Mouse (Mus musculus) gastrocnemius, postnatal 4 days (tissue): ENCODE measurements around the gene Dusp12. TPM values are rescaled to one million over a fixed set of nuclear protein-coding genes. Genes with fewer than 3 reads are reported as not detected.

Experiments used
- DNase-seq, 2 experiments: peaks; one replicate each; pipeline ENCODE4 v3.0.0; 2021 to 2022; ENCODE audit warnings: low spot score in 2 of 2, mixed read lengths in 2 of 2
- total RNA-seq, 2 experiments: library from RNA; stranded (reverse); gene quantifications; 2 replicates each; pipeline ENCODE4 v1.2.3; 2021

Dusp12 gene
- total RNA-seq, 2 experiments from 2014 or later = 13.4 to 13.8 TPM

DNA sequence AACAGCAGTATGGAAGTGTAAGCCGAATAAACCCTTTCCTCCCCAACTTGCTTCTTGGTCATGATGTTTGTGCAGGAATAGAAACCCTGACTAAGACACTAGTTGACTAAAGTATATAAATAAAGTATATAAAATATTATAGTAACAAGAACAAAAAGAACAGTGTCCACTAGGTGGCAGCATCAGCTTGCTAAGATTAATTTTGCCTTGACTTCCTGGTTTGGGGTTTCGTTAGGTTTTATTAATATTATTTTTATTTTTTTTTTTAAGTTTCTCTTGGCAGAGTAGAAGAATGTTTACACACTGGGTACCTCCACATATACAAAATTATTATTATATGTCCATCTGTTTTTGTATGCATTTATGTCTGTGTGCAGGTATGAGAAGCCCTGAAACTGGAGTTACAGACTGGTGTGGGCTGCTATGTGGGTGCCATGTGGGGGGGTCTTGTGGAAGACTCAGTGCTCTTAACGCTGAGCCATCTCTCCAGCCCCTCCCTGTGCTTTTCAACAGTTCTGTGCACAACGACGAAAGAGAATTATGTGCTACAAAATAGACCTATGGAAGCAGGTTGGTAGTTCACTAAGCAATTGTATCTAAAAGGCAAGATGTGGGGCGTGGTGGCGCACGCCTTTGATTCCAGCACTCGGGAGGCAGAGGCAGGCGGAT lies 15.6 kb upstream of the Dusp12 start:
- peak in 1 of 2 experiments; percentile 48 for DNase-seq

DNA sequence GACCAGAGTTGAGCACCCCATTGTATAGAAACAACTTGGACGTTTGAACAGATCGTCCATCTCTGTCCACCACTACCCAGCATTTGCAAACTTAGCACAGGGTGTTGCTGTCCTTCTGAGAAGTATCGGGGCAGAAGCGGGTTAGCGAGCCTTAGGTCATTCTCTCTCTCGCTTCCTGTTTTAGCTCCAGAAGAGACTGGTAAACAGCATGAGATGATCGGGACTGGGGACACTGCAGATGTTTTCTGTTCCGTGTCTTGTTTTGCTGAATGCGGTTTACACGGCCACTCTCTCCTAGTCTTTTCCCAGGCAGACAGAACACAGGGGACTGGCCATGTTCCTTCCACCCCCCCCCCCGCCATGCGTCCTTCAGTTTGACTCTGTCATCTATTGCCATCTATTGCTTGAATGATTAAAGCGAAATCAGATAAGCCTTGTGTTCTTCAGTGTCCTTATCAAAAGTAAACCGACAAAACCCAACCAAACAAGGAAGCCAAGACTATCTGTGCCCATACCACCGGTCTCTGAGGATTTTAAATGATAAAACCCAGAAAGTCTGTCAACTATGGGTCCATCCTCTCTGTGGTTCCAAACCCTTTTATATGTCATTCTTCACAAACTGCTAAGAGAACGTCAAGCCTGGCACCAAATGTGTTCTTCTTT lies 13.2 kb upstream of the Dusp12 start:
- DNase-seq = no peak

DNA sequence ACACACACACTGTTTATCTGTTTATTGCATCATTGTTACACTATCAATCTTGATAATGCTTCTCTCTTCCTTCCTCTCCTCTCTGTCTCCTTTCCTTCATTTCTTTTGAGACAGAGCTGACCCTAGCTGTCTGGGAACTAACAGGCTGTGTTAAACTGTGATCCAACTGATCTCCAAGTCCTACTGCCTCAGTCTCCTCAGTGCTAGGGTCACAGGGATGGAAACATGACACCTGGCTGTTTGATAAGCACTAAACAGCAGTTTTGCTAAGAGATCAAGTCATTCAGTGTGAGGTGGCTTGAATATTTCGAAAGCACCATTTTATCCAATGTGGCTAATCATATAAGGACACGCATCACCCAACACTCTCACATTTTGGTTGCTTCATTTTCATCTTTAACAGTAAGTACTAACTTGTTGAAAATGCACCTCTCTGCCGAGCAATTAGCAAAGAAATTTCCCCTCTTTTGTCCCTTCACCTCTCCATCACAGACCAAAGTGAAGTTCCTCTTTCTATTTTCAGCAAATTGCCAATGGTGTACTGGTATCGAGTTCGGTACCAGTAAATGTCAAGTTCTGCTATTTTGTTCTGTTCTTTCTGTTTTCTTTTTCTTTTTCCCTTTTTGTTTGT lies 11.4 kb upstream of the Dusp12 start:
- DNase-seq = no peak

DNA sequence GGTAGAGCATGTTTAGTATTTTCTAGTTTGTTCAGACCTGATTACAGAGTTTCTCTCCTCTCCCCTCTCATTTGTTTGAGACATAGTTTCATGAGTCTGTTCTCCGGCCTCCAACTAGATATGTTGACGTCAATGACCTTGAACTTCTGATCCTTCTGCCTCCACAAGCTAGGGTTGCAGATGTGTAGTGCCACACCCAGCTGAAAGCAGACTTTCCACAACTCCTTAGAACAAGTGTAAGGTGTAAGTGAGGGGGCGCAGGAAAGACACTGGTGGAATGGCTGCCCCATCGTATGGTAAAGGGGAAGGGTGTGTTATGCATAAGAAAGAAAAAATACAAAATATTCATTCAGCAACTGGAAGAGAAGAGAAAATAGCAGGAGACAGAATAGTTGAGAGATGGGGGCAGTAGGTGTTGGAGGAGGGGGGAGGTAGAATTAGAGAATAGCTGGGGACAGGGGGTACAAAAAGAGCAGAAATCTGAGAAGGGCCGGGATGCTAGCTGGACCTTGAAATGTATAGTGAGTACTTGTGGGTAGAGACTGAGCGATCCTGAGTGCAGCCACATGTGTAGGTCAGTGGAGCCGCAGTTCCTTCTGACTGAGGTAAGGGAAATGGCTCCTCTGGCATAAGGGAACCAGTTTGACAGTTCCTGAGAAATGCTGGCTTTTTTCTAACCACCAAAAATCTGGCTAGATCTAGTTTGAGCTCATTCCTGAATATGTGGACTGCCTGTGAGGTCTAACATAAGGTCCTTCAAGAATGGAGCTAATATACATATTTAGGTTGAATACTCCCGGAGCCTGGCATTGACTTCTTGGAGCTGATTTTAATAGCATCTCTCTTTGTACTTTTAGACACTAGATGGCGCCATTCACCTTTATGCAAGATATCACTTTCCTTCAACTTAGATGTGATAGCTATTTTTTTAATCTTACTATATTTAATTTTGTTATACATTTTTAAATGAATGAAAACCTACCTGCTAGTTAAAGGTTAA lies 9.6 kb upstream of the Dusp12 start:
- DNase-seq = no peak

DNA sequence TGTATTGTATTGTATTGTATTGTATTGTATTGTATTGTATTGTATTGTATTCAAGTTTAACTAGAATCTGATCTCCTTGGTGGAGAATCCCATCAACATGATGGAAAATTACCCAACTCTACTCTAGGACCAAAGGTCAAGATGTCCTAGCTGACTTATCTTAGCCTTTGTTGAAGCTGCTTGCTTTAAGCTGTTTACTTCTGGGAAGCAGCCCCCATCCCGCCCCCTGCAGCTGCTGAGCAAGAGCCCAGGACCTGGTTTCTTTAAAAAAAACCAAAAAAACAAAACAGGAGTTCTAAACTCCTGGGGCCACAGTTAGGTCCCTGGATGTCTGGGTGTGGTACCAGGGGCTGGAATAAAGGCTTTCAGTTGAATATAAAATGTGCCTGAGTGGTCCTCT lies 6.9 kb upstream of the Dusp12 start:
- no peak for DNase-seq

DNA sequence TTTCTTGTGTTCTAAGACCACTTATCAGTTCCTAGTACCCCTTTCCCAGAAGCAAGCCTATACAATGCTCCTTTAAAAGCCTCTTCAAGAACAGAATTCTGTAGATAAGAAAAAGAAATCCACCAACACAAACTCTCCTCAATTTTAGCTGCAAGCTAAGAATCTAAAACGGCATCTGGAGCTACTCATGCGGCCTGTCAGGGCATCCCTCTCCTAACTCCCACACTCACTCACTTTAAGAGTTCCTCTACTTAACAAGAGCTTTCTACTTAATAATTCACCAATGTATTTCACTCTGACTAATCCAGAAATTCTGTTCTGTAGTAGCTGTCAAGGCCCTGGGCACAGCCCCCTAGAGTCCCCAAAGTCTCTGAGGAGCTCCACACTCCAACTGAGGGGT lies 6.3 kb upstream of the Dusp12 start:
- DNase-seq = no peak

DNA sequence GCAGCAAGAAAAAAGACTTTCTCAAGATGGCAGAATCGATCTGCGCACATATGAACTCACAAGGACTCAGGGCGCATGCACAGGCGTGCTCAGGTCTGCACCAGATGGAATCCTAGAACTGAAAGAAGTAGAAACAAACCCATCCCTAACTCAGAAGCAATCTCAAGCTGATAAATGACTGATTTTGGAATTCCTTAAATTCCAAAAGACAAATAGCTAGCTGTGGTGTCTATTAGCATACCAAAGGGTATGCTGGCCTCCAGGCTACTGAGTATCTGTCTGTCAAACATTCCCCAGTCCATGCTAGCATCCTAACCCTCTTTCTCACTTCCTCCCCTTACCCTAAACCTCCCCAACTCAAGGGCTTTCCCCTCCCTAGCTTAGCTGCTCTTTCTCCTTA lies 4.0 kb upstream of the Dusp12 start:
- DNase-seq = no peak

DNA sequence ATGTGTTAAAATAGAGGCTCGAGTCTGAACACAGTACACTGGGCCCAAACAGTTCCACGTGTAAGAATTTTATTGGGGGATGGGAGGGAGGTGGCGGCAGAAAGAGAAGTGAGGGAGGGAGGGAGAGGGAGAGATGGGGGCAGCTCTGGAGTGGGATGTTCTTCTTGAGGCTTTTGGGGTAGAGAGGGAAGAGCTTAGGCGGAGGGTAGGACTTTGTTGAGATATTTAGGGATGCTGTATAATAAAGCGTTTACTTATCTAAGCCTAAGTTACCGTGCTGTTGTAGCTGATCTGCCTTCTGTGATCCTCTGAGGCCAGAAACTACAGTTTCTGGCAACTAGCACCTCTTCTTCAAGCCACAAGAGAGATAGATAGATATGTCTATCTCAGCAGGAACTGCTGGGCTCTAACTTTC lies 711 bp upstream of the Dusp12 start:
- no peak for DNase-seq

DNA sequence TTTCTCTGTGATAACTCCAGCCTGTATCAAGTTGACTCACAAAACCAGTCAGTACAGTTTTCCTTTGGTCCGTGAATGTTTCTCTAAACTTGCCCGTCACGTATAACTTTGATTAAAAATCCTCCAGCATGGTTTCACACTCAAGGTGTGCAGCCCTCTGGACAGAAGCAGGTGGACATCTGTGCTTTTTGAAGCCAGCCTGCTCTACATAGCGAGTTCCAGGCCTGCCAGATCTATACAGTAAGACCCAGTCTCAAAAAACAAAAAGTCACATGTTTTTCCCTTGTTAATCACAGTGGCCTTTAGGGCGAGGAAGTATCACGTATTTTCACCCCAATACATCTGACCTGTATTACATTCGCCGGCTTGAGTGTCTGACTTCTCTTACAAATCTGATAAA lies 950 bp downstream of the Dusp12 start:
- DNase-seq = no peak

DNA sequence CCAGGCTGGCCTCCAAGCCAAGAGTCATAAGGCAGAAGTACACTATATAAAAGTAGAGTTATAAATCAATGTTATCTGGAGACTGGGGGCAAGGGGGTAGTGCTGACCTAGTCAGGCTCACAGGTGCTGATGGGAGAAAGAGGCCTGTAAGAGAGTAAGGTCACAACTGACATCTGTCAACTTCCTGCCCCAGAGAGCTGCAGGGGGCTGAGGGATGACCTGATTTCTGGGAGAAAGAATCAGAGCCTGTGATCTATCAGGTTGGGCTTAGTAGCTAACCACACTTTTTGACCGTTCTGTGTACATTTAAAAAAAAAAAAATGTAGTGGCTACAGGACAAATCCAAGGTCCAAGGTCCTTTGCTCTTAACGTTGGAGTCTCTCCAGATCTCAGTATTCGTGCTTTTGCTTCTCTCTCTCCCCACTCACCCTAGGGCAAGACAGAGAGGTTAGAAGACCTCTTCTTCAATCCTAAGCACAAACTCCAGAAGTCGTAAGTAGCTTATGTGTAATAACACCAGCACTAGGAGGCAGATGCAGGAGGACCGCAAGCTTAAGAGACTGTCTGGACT lies 2.3 kb downstream of the Dusp12 start:
- no peak for DNase-seq

DNA sequence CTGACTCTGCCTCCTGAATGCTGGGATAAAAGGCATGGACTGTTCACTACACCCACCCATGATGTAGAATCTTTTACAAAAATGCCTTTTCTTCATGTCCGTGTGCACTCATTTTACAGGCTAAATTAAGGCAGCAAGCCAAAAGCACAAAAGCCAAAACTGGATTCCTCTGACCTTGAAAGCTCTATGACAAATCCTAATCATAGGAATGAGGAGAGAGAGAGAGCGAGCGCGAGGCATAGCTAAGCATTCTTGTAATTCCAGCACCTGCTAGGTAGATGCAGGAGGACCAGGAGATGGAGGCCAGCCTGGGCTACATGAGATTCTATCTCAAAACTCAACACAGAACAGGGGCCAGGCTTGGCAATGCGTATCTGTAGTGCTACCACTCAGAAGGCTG lies 8.4 kb downstream of the Dusp12 start:
- no peak for DNase-seq

DNA sequence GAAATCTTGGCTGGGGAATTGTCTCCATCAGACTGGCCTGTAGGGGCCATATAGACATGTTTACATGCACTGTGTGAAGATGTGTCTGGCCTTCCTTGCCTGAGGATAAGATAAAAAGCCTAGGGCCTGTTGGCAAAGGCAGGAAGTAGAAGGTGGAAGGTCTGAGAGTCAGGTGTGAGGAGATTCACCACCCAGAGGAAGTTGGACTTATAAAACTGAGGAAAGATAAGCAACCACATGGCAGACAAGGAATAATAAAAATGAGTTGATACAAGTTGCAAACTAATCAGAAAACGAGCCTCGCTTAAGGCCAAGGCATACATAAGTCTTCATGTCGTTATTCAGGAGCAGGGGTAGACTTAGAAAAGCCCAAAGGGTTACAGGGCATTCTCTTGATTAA lies 9.7 kb downstream of the Dusp12 start:
- DNase-seq = no peak

DNA sequence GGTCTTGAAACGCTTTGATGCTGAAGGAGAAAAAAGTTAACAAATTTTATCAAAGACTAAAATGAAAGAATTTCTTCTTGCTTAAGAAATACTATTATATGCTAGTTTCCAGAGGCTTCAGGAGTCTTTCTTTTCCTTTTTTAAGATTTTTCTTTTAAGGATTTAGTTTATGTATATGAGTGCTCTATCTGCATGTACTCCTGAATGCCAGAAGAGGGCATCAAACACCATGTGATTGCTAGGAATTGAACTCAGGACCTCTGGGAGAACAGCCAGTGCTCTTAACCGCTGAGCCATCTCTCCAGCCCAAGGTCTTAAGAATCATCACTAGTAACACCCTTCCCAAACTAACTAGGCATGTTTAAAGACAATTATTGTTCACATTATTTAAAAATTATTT lies 13.4 kb downstream of the Dusp12 start:
- DNase-seq = no peak

DNA sequence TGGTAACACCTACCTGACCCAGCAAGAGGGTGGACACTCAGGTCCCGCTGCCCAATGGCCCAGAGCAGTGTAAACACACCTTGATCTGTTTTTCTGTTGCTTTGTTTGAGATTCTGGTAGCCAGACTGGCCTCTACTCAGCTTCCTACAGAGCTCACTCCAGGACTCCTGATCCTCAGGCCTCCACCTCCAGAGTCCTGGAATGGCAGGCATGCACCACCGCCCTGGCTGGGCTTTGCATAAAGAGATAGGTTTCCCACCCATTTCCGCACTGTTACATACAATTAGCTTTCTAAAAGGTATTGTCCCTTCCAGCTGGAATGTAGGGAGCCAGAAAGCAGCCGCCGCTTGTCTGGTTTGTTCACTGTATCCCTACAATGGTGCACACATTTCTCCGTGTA lies 13.9 kb downstream of the Dusp12 start:
- DNase-seq = no peak

DNA sequence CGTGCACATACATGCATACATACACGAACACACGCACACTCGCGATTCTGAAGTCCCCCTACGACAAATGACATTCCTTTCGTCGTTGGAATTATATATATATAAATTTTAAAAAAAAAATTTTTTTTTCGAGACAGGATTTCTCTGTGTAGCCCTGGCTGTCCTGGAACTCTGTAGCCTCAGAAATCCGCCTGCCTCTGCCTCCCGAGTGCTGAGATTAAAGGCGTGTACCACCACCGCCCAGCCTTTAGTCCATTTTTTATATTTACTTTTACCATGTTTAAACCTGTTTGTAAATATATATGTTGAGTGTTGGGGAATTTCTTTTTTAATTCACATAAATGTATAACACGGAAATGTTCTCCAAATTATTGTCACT lies 16.4 kb downstream of the Dusp12 start:
- DNase-seq = no peak

DNA sequence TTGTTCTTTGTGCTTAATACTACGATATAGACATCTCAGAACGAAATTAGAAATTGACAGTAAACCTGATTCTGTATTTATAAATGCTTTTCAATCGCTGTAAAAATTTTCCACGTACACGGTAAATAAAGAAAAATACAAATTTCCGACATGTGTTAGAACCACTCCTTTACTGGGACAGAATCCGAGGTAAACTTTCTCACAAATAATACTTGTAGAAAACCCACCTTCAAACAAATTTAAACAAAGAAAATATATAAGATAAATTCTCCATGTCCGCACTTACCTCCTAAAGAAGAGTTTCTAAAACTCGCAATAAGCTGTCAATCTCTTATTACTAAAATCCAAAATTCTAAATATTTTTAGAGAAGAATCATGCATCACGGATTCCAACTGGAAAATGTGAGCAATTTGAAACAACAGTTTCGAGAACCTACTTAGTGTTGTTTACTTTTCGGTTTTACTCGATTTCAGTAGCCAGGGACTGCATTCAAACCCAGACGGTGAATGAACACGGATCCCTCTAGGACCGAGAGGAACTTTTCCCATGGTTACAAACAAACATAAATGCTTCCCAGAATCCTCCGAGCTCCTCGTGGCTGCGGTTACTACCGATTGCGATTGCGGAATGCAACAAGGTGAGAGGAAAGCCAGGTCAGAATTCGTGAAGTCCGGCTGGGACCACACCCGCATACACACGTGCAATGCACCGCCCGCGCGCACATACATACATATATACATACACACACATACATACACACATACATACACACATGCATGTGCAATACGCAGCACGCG lies 17.0 kb downstream of the Dusp12 start:
- peak in 1 of 2 experiments; percentile 43 for DNase-seq

DNA sequence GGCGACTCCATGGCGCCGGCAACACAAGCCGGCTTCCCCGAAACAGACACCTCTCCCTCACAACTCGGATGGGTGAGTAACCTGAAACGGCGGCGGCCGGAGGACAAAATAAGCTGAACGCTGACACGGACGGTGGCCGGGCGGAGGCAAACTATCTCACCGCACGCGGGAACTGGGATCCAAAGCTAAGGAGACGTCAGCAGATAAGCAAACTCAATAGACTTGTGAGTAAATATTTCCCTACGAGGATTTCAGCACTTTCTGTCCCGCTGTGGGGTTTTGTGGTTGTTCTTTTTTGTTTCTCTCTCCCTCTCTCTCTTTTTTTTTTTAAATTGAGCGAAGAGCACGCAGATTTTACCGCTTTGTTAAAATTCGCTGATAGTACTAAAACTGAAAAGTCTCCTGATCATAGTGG lies 17.6 kb downstream of the Dusp12 start, which contains the start of gene Atf6:
Atf6 (minus strand) TSS at position 81 of the 415 bp plus-strand sequence.
- DNase-seq = peak; percentile 94 to 95

DNA sequence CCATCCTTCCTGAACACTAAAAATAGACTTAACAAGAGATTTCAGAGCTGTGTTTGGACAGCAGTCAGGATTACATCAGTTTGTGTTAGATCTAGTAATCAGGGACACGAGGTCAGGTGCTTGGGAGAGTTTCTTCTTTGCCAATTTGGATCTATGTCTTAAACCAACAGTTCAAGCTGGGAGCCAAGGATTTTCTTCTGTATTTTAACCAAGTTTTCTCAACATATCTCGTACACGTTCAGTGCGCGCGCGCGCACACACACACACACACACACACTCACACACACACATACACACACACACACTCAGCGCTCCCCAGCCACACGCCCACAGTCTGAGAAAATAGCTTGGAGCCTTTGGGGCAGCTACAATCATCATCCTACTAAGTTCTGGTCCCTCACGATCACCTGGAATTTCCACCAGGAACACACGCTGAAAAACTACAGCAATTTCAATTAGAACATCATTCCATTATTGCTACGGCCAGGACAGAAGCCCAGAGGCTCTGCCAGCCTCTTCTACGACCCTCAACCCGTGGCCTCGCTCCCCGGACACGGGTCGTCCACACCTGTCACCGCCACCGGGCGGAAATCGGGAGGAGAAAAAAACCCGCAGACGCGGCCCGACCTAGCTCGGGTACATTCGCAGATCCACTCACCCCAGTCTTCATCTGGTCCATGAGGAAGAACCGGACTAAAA lies 18.2 kb downstream of the Dusp12 start:
- no peak for DNase-seq

DNA sequence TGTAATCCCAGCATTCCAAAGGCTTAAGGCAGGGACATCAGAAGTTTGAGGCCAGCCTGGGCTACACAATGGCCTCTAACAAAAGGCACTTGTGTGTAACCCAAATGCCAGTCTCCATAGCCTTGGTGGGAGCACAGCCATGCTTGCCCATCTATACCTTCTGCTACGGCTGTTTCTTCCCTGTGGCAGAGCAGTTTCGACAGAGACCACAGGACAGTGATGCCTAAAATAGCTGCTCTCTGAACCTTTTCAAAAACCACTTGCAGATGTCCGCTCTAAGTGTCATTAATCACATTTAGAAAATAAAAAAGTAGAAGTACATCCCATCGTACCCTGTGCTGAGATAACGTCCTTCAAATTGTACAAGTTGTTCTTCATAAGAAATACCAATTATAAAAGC lies 19.9 kb downstream of the Dusp12 start:
- DNase-seq = no peak

DNA sequence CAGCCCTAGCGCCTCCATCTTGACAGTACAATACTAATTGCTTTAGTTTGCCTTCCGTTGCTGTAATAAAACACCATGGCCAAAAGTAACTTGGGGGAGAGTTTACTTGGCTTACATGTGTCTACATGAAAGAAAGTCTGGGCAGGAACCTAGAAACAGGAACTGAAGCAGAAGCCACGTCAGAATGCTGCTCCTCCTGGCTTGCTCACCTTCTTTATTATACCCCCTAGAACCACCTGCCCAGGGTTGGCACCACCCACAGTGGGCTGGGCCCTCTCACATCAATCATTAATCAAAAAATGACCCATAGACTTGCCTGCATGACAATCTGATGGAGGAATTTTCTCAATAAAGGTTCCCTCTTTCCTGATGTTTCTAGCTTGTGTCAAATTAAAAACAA lies 20.6 kb downstream of the Dusp12 start:
- no peak for DNase-seq
